Mouse (Mus musculus): ENCODE measurements around the gene Rasgef1a.

- TF ChIP-seq CEBPB (IDR thresholded peaks at IDR 0.05; ENCODE audit: insufficient read depth, poor library complexity, severe bottlenecking) (no peak), POLR2A (IDR thresholded peaks at IDR 0.05; ENCODE audit: insufficient read length, low read depth) (no peak), MYOG (IDR thresholded peaks at IDR 0.05; ENCODE audit: control insufficient read depth in 1 of 3, insufficient read depth in 1 of 3, insufficient read length in 2 of 3, low read depth in 2 of 3) (no peak), TCF12 (IDR thresholded peaks at IDR 0.05; ENCODE audit: insufficient read depth, poor library complexity, severe bottlenecking) (no peak), E2F4 (IDR thresholded peaks at IDR 0.05; ENCODE audit: insufficient read depth) (no peak), POLR2AphosphoS2 (IDR thresholded peaks at IDR 0.05; ENCODE audit: insufficient read length, low read depth) (no peak), MAX (IDR thresholded peaks at IDR 0.05; ENCODE audit: low read depth) (no peak)
Observed at GRCm38 (mm10) chr6:118047811-118048505, 36.7 kb downstream of the Rasgef1a start.
